Mouse (Mus musculus): ENCODE results near the gene Rrad.
"Not testable (repeated sequence)": the region's sequence is repeated elsewhere in the genome, so short reads cannot be mapped to it uniquely, and the experiment has no call there.

The Rrad gene

DNA sequence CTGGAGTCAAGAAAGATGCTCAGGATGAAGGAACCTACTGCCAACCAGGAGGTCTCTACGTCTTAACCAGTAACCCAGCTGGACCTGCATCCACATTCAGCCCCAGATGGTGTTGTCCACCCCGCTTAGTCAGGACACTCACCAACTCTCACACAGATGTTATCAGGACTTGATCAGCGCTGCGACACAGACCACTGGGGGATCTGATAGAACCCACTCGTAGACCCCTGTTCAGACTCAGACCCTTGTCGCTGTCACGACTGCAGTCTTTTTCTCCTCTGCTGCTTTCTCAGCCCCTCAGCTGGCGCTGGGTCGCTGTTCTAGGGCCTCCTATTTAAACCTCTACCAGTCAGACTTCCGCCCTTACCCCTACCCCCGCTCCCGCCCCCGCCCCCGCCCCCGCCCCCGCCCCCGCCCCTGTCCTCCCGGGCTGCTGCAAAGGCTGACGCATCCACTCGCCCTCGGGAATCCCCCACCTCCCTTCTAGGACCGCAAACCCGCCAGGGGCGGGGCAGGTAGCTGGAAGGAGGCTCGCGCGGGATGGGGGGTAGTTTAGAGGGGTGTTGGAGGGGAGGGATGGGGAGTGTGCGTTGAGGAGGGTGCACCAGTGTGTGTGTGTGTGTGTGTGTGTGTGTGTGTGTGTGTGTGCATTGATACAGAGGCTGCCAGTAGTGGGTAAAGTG, at the start of gene Rrad:
Gene Rrad, minus strand, starts transcription at position 347 of the 683 bp plus-strand sequence.
- DNase-seq (ENCODE audit: low read depth, low spot score) = peak; percentile 72

DNA sequence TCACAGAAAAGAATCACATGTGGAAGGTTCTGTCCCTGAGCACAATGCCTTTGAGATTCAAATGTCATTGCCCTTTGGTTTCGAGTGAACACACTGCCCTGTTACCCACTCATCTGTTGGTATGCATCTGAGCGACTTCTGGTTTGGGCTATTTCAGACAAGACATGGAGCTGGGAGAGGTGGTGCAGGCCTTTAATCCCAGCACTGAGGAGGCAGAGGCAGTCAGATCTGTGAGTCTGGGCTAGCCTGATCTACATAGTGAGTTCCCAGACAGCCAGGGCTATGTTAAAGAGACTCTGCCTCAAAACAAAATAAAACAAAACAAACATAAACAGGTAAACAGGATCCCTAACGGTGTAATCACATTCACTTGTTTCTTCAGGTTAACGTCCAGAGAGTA, 24.5 kb upstream of the Rrad start:
- DNase-seq (ENCODE audit: low read depth, low spot score) = no peak

DNA sequence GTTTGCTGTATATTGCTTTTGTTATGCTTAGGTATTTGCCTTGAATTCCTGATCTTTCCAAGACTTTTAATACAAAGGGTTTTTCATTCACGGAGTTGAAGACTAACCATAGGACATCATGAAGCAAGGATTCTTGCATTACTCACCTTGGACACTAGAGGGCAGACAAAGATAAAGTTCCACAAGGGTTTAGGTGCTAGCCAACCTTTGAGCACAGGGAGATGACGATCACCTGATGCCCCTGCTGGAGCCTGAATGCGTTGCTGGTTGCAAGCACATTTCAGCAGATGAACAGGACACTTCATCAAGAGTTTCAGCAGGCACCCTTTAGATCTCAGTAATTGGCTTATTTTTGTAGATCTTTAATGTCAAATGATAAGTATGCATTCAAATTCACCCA, 23.9 kb upstream of the Rrad start:
- peak; percentile 98 for DNase-seq (ENCODE audit: low read depth, low spot score)

DNA sequence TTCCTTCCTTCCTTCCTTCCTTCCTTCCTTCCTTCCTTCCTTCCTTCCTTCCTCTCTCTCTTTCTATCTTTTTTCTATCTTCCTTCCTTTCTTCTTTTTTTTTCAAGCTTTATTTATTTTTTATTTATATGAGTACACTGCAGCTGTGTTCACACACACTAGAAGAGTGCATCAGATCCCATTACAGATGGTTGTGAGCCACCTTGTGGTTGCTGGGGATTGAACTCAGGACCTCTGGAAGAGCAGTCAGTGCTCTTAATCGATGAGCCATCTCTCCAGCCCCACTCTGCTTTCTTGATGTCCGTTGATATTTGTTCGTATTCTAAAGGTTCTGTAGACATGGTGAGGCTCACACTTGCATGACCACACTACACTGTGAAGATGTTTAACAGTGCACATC, 13.1 kb upstream of the Rrad start:
- DNase-seq (ENCODE audit: low read depth, low spot score) = not testable (repeated sequence)

GRCm38 (mm10) chr8:104642324-104642654, 11.2 kb upstream of the Rrad start:
- DNase-seq (ENCODE audit: low read depth, low spot score) = no peak

DNA sequence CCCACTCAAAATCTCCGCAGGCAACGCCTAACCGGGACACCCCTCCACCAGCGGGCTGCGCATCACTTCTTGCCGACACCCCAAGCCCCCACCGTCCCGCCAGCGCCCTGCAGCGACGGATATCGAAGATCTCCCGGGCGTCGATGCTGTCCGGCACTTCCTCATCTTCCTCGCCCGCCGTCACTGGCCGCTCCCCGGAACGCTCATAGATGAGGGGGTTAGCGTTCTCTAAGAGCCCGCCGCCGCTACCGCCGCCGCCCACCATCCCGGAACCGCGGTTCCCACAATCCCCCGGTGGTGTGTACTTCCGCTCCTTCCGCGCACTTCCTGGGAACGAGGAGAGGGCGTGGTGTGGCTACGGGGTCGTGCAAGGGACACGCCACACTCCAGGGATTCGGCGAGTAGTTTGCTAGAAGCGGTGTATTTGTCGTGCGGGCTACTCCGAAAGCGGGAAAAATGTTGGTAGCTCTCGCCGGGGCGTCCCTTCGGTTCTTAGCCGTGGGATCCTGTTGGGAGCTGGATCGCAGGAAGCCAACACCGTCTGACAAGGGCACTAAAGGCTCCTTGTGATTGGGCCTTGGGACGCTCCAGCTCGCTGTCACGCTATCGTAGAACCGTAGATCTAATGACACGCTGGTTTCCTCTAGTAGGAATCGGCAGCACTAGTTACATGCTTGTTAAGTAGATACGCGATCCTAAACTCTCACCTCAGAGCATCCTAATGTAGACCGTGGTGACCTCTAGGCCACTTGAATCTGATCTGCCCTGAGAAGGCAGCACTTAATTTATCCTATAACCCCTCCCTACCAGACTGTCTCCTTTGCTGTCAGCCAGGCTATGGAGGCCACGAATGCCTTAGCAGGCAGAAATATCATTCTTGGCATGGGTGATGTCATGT, 10.5 kb upstream of the Rrad start, which contains the start of gene Ciao2b:
Gene Ciao2b, minus strand, starts transcription at position 540 of the 898 bp plus-strand sequence.
- peak; percentile 89 for DNase-seq (ENCODE audit: low read depth, low spot score)

GRCm38 (mm10) chr8:104640831-104641370, 9.8 kb upstream of the Rrad start:
- no peak for DNase-seq (ENCODE audit: low read depth, low spot score)

GRCm38 (mm10) chr8:104640241-104640640, 9.1 kb upstream of the Rrad start:
- DNase-seq (ENCODE audit: low read depth, low spot score) = no peak

DNA sequence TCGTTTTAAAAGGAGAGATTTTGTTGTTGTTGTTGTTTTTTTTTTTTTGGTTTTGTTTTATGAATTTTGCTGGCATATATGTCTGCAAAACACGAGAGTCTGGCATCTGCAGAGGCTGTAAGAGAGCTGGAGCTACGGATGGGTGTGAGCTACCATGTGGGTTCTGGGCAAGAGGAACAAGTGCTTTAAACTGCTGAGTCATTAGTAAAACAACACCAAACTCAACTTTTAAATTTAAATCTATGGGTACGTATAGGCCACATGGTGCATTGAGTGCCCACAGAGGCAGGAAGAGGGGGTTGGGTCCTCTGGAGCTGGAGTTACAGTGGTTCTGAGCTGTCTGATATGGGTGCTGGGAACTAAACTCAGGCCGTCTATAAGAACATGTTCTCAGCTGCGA, 6.9 kb upstream of the Rrad start:
- no peak for DNase-seq (ENCODE audit: low read depth, low spot score)

DNA sequence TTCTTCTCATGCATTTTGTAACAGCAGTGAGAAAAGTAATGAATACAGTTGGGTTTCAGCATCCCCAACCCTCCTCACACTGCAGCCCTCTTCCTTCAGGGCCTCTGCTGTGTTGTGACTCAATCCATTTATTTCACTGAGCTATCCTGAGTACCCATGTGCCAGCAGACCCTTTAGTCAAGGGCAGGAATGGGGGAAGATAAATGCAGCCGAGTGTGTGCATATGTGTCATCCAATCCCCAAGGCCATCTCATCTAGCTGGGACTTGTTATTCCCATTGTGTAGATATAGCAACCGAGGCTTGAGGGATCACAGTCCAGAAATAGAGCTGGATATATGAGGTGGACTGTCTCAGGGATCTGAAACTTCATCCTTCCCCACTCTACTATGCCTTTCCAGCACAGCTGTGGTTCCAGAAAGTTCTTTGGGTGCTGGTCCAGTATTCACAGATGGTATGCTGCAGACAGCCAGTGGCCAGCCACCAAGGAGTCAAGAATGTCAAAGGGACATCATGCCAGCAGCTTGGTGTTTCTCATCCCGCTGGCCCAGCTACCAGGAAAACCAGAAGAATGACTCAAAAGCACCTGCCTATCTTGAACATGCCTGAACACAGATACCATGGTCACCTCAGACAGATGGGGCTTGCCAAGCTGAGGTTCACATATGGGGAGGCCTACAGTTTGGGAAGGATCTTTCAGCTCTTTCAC, 4.0 kb upstream of the Rrad start:
- no peak for DNase-seq (ENCODE audit: low read depth, low spot score)

DNA sequence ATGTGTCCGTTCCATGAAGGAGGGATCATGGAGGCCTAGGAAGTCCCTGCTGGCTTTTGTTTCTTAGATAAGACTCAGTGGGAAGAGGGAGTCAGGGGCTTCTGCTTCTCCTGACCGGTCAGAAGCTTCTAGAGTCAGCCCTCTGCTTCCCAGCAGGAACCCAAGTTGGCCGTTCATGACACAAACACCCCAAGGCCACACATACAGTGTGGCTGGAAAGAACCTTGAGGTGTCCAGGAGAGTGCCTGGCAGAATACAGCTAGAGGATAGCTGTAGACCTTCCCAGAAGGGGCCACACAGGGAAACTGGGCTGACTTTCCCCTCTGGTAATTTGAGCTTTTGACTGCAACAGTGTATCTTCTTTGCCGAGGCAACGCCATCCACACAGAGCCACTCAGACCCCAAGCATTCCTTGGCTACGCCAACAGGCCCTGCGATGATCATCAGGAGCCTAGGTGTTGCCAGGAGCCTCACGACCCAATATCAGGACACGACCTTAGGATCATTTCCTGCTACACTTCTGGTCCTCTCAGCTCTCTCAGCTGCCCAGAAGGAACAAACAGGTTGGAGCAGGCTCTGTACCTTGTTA, 2.1 kb upstream of the Rrad start:
- no peak for DNase-seq (ENCODE audit: low read depth, low spot score)

DNA sequence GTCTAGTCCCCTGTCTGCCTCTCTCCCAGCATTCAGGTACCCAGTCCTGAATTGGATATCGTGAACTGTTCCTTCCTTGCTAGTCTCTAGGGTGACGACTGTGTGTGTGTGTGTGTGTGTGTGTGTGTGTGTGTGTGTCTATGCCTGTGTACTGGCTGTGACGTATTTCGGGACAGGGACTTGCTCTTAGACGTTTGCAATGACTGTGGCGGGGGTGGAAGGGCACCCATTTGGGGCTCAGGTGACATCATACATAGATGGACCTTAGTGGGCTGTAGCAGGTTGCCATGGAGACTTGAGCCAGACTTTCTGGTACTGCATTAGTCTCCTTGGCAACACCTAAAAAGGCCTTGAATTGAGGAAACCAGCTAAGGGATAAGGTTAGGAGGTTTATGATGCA, 1.4 kb upstream of the Rrad start:
- no peak for DNase-seq (ENCODE audit: low read depth, low spot score)

GRCm38 (mm10) chr8:104631975-104632374, 848 bp upstream of the Rrad start:
- no peak for DNase-seq (ENCODE audit: low read depth, low spot score)

DNA sequence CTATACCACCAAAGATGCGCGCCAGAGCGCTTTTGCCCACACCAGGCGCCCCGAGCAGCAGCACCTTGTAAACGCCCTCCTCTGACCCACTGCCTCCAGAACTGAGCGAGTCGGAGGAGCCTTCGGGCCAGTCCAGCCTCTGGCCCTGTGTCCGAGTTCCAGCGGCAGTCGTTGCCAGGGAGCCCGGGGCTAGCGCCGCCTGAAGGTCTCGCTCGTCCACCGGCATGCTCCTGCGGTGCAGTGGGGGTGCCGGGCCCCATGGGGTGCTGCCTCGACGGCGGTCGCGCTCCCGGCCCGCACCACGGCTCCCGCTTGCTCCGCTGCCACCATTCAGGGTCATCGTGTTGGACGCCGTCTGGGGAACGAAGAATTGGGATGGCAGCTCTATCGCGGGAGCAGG, 553 bp downstream of the Rrad start:
- DNase-seq (ENCODE audit: low read depth, low spot score) = no peak

GRCm38 (mm10) chr8:104630111-104630479, 1.0 kb downstream of the Rrad start:
- DNase-seq (ENCODE audit: low read depth, low spot score) = no peak

- DNase-seq (ENCODE audit: low read depth, low spot score) = peak; percentile 66
Observed at GRCm38 (mm10) chr8:104629306-104630110, 1.6 kb downstream of the Rrad start.

DNA sequence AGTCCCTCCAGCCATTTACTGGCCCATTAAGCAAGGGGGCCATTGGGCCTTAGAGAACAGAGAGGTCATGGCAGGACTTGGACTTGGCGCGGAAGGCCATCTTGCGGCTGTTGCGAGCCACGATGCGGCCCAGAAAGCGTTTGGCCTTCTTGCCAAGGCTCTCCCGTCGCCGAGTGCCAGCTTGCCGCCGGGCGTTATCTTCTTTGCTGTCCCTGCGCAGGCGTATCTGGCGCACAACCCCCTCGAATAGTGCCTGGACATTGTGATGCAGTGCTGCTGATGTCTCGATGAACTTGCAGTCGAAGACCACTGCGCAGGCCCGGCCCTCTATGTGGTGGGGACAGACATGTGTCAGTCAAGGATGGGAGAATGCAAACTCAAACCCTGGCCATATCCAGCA, 2.7 kb downstream of the Rrad start:
- no peak for DNase-seq (ENCODE audit: low read depth, low spot score)

GRCm38 (mm10) chr8:104627065-104627740, 3.9 kb downstream of the Rrad start:
- no peak for DNase-seq (ENCODE audit: low read depth, low spot score)

DNA sequence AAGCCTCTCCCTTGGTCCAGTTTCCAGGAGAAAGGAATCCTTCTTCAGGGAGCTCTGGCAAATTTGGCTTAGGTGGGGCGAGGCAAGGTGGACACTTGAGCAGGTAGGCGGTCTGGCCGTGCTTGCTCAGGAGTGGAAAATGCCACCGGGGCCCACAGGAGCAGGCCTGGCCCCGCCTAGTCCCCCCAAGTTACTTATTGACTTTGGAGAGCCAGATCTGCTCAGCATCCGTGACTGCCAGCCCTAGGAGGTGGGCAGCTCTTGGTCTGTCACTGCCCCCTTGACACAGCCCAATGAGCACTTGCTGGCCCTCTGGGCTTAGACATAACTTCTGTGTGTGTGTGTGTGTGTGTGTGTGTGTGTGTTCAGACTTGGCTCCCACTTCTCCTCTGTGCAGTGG, 7.0 kb downstream of the Rrad start, which contains the start of gene Cdh16:
Gene Cdh16, minus strand, starts transcription at position 236 of the 400 bp plus-strand sequence.
- no peak for DNase-seq (ENCODE audit: low read depth, low spot score)

DNA sequence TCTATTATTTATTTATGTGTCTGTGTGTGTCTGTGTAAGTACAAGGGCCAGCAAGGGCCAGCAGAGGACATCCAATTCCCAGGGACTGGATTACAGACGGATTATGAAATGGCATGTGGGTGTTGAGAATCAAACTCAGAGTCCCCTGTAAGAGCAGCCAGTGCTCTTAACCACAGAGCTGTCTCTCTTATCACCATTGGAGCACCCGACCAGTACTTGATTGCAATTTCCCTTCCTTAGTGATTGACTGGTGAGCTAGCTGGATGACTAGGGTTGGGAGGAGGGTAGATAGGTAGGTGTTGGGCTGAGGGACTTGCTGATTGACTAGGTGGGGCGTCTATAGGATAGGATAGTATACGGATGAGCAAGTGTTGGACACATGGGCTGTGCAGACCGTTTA, 10.4 kb downstream of the Rrad start:
- no peak for DNase-seq (ENCODE audit: low read depth, low spot score)

Data from 3T3-L1 (cell line).